Mouse (Mus musculus): Measurements from ENCODE around the gene Magea2. TPM values are rescaled to one million over a fixed set of nuclear protein-coding genes. Genes with fewer than 3 reads are reported as not detected.
A peak's percentile ranks its signal among the peaks of the same experiment; 100 is the strongest.
"Not testable (repeated sequence)": the region's sequence is repeated elsewhere in the genome, so short reads cannot be mapped to it uniquely, and the experiment has no call there.

Gene Magea2
- not detected in 2 replicates for total RNA-seq (2014; rRNA removed)
- not detected in 2 replicates for polyA plus RNA-seq (2012; rRNA removed)

GRCm38 (mm10) chrX:155093566-155093965 lies at the start of gene Magea2:
TSS of gene Magea2 (minus strand) at chrX:155093666.
- H3K4me3 ChIP-seq (ENCODE audit: insufficient read depth, low read depth, low read length); H3K79me2 ChIP-seq (ENCODE audit: control insufficient read depth, insufficient read depth, low read length); H3K9ac ChIP-seq (ENCODE audit: low read depth, low read length); H3K4me1 ChIP-seq (ENCODE audit: control insufficient read depth, insufficient read depth, low read length); H3K36me3 ChIP-seq (ENCODE audit: control insufficient read depth, insufficient read depth, low read length); DNase-seq (ENCODE audit: extremely low read depth, low read depth, low spot score); H3K27me3 ChIP-seq (ENCODE audit: control insufficient read depth, insufficient read depth, low read length); H3K27ac ChIP-seq (replicated peaks; ENCODE audit: insufficient read depth, low read depth, low read length): not testable (repeated sequence)
- WGBS: 83% methylated on average over 4 of the region's 4 CpGs

GRCm38 (mm10) chrX:155128312-155128711 lies 34.8 kb upstream of the Magea2 start, which contains the start of gene Cldn34b2:
TSS of gene Cldn34b2 (minus strand) at chrX:155128412.
- H3K79me2 ChIP-seq (ENCODE audit: control insufficient read depth, insufficient read depth, low read length): not testable (repeated sequence)

GRCm38 (mm10) chrX:155098024-155098423 lies 4.6 kb upstream of the Magea2 start:
- TF ChIP-seq POLR2A (IDR thresholded peaks at IDR 0.05; ENCODE audit: extremely low read depth, insufficient read depth, low read length) (no peak), CTCF (IDR thresholded peaks at IDR 0.05; ENCODE audit: low read depth, low read length) (no peak)
- no peaks in the 10 kb centered on the region for H3K27me3 ChIP-seq (ENCODE audit: control insufficient read depth, insufficient read depth, low read length)

More at GRCm38 (mm10) chrX:155128312-155128711, 34.8 kb upstream of the Magea2 start, which contains the start of gene Cldn34b2:
- WGBS: 83% methylated on average over 3 of the region's 3 CpGs
- not testable (repeated sequence) for H3K27ac ChIP-seq (replicated peaks; ENCODE audit: insufficient read depth, low read depth, low read length); H3K27me3 ChIP-seq (ENCODE audit: control insufficient read depth, insufficient read depth, low read length); DNase-seq (ENCODE audit: extremely low read depth, low read depth, low spot score); H3K4me1 ChIP-seq (ENCODE audit: control insufficient read depth, insufficient read depth, low read length); H3K4me3 ChIP-seq (ENCODE audit: insufficient read depth, low read depth, low read length); H3K9ac ChIP-seq (ENCODE audit: low read depth, low read length); H3K36me3 ChIP-seq (ENCODE audit: control insufficient read depth, insufficient read depth, low read length)

GRCm38 (mm10) chrX:155089693-155090092 lies 3.8 kb downstream of the Magea2 start, which contains the start of gene Magea1:
TSS of gene Magea1 (minus strand) at chrX:155089793.
- H3K27ac ChIP-seq (replicated peaks; ENCODE audit: insufficient read depth, low read depth, low read length); H3K4me3 ChIP-seq (ENCODE audit: insufficient read depth, low read depth, low read length); H3K27me3 ChIP-seq (ENCODE audit: control insufficient read depth, insufficient read depth, low read length); DNase-seq (ENCODE audit: extremely low read depth, low read depth, low spot score); H3K9ac ChIP-seq (ENCODE audit: low read depth, low read length); H3K4me1 ChIP-seq (ENCODE audit: control insufficient read depth, insufficient read depth, low read length); H3K36me3 ChIP-seq (ENCODE audit: control insufficient read depth, insufficient read depth, low read length); H3K79me2 ChIP-seq (ENCODE audit: control insufficient read depth, insufficient read depth, low read length): not testable (repeated sequence)
- no CpG with 5 or more reads among the region's 2 CpGs for WGBS

More at GRCm38 (mm10) chrX:155098024-155098423, 4.6 kb upstream of the Magea2 start:
- no peak overlapping the region for H3K9ac ChIP-seq (ENCODE audit: low read depth, low read length)
- no peak overlapping the region for H3K27ac ChIP-seq (replicated peaks; ENCODE audit: insufficient read depth, low read depth, low read length)
- no peak overlapping the region for H3K4me3 ChIP-seq (ENCODE audit: insufficient read depth, low read depth, low read length)
- H3K36me3 ChIP-seq (ENCODE audit: control insufficient read depth, insufficient read depth, low read length): no peaks in the 10 kb centered on the region
- H3K79me2 ChIP-seq (ENCODE audit: control insufficient read depth, insufficient read depth, low read length): no peaks in the 10 kb centered on the region
- DNase-seq (ENCODE audit: extremely low read depth, low read depth, low spot score): peak; percentile 38
- peaks cover 2% of the 10 kb centered on the region; the same call in 1 of the 2 replicates for H3K4me1 ChIP-seq (ENCODE audit: control insufficient read depth, insufficient read depth, low read length)

- not testable (repeated sequence) for H3K27ac ChIP-seq (replicated peaks; ENCODE audit: insufficient read depth, low read depth, low read length); H3K79me2 ChIP-seq (ENCODE audit: control insufficient read depth, insufficient read depth, low read length); H3K4me1 ChIP-seq (ENCODE audit: control insufficient read depth, insufficient read depth, low read length); DNase-seq (ENCODE audit: extremely low read depth, low read depth, low spot score); H3K9ac ChIP-seq (ENCODE audit: low read depth, low read length); H3K4me3 ChIP-seq (ENCODE audit: insufficient read depth, low read depth, low read length); H3K27me3 ChIP-seq (ENCODE audit: control insufficient read depth, insufficient read depth, low read length); H3K36me3 ChIP-seq (ENCODE audit: control insufficient read depth, insufficient read depth, low read length)
- WGBS: 85% methylated on average over 15 of the region's 16 CpGs
These were observed 30.4 kb downstream of the Magea2 start, which contains the start of gene Magea5 for GRCm38 (mm10) chrX:155063045-155063444. TSS of gene Magea5 (minus strand) at chrX:155063145.

- not testable (repeated sequence) for H3K27ac ChIP-seq (replicated peaks; ENCODE audit: insufficient read depth, low read depth, low read length); DNase-seq (ENCODE audit: extremely low read depth, low read depth, low spot score); H3K36me3 ChIP-seq (ENCODE audit: control insufficient read depth, insufficient read depth, low read length); H3K27me3 ChIP-seq (ENCODE audit: control insufficient read depth, insufficient read depth, low read length); H3K79me2 ChIP-seq (ENCODE audit: control insufficient read depth, insufficient read depth, low read length); H3K4me3 ChIP-seq (ENCODE audit: insufficient read depth, low read depth, low read length); H3K9ac ChIP-seq (ENCODE audit: low read depth, low read length); H3K4me1 ChIP-seq (ENCODE audit: control insufficient read depth, insufficient read depth, low read length)
- WGBS: 84% methylated on average over 11 of the region's 11 CpGs
These were observed 97.7 kb downstream of the Magea2 start, which contains the start of gene Magea8 for GRCm38 (mm10) chrX:154995750-154996149. TSS of gene Magea8 (minus strand) at chrX:154995850.

Other genes with a start within 250 kb of the Magea2 start
- not detected in 2 replicates for gene Cldn34b1, start 203.4 kb downstream of the Magea2 start, total RNA-seq (2014; rRNA removed)
- gene Cldn34b1, start 203.4 kb downstream of the Magea2 start, polyA plus RNA-seq (2012; rRNA removed): not detected in 2 replicates
- gene Magea6, start 157.7 kb downstream of the Magea2 start, total RNA-seq (2014; rRNA removed): not detected in 2 replicates
- gene Magea6, start 157.7 kb downstream of the Magea2 start, polyA plus RNA-seq (2012; rRNA removed): not detected in 2 replicates
- not detected in 2 replicates for gene Magea3, start 144.2 kb downstream of the Magea2 start, total RNA-seq (2014; rRNA removed)
- not detected in 2 replicates for gene Magea3, start 144.2 kb downstream of the Magea2 start, polyA plus RNA-seq (2012; rRNA removed)
- not detected in 2 replicates for gene Magea8, start 97.8 kb downstream of the Magea2 start, total RNA-seq (2014; rRNA removed)
- not detected in 2 replicates for gene Magea8, start 97.8 kb downstream of the Magea2 start, polyA plus RNA-seq (2012; rRNA removed)
- gene Magea5, start 30.5 kb downstream of the Magea2 start, total RNA-seq (2014; rRNA removed): not detected in 2 replicates
- not detected in 2 replicates for gene Magea5, start 30.5 kb downstream of the Magea2 start, polyA plus RNA-seq (2012; rRNA removed)
- not detected in 2 replicates for gene Magea1, start 3.9 kb downstream of the Magea2 start, total RNA-seq (2014; rRNA removed)
- gene Magea1, start 3.9 kb downstream of the Magea2 start, polyA plus RNA-seq (2012; rRNA removed): not detected in 2 replicates
- gene Cldn34b2, start 34.7 kb upstream of the Magea2 start, total RNA-seq (2014; rRNA removed): not detected in 2 replicates
- gene Cldn34b2, start 34.7 kb upstream of the Magea2 start, polyA plus RNA-seq (2012; rRNA removed): not detected in 2 replicates
- gene Sat1, start 122.8 kb upstream of the Magea2 start, total RNA-seq (2014; rRNA removed): 95.3 and 113 TPM in 2 replicates
- gene Sat1, start 122.8 kb upstream of the Magea2 start, polyA plus RNA-seq (2012; rRNA removed): 14.5 and 21.9 TPM in 2 replicates
- 6.5 and 7.3 TPM in 2 replicates for gene Acot9, start 168.8 kb upstream of the Magea2 start, total RNA-seq (2014; rRNA removed)
- 1.3 and 1.8 TPM in 2 replicates for gene Acot9, start 168.8 kb upstream of the Magea2 start, polyA plus RNA-seq (2012; rRNA removed)
- 265 and 298 TPM in 2 replicates for gene Prdx4, start 247.1 kb upstream of the Magea2 start, total RNA-seq (2014; rRNA removed)
- 142 and 172 TPM in 2 replicates for gene Prdx4, start 247.1 kb upstream of the Magea2 start, polyA plus RNA-seq (2012; rRNA removed)